Mouse (Mus musculus) thymus, adult 2 months (tissue): Measurements from ENCODE around the gene Dnttip1. TPM values are rescaled to one million over a fixed set of nuclear protein-coding genes. Genes with fewer than 3 reads are reported as not detected.

Source experiments
- DNase-seq: peaks from one replicate; pipeline ENCODE4 v3.0.0; 2021
- H3K27ac ChIP-seq: fragments of 200-500 bp; 2 replicates; pipeline ENCODE4 v1.5.1; 2012; ENCODE audit warnings: low read length, control low read depth; ENCODE audit not compliant: control insufficient read depth, insufficient read depth
- H3K27me3 ChIP-seq: fragments of 200-500 bp; 2 replicates; pipeline ENCODE4 v1.6.1; 2012; ENCODE audit warnings: mild to moderate bottlenecking, low read length, moderate library complexity, mixed read lengths; ENCODE audit not compliant: control insufficient read depth, insufficient read depth
- H3K36me3 ChIP-seq: fragments of 200-500 bp; 2 replicates; pipeline ENCODE4 v1.6.1; 2012; ENCODE audit warnings: mild to moderate bottlenecking, low read length, moderate library complexity; ENCODE audit not compliant: control insufficient read depth, insufficient read depth
- H3K4me1 ChIP-seq: fragments of 200-500 bp; replicated peaks from 2 replicates; pipeline ENCODE4 v1.6.1; 2012; ENCODE audit warnings: low read length; ENCODE audit not compliant: control insufficient read depth, insufficient read depth
- H3K4me3 ChIP-seq: fragments of 200-500 bp; 2 replicates; pipeline ENCODE4 v1.5.1; 2012; ENCODE audit warnings: mild to moderate bottlenecking, low read length, control low read depth, moderate library complexity; ENCODE audit not compliant: control insufficient read depth, insufficient read depth
- CTCF ChIP-seq: fragments of 200-500 bp; IDR thresholded peaks from 2 replicates; pipeline ENCODE4 v1.5.1; 2012; ENCODE audit warnings: mild to moderate bottlenecking, control low read depth, low read length, moderate library complexity, borderline replicate concordance; ENCODE audit not compliant: control insufficient read depth, poor library complexity, insufficient read depth; ENCODE audit errors: extremely low read depth
- POLR2A ChIP-seq: fragments of 200-500 bp; IDR thresholded peaks from 2 replicates; pipeline ENCODE4 v1.6.1; 2012; ENCODE audit warnings: mild to moderate bottlenecking, low read length, control low read depth, moderate library complexity; ENCODE audit not compliant: control insufficient read depth, poor library complexity, insufficient read depth; ENCODE audit errors: extremely low read depth
- WGBS: fragments of 180-500 bp; shearing (Covaris S2); methylation state at CpG from one replicate; pipeline ENCODE4 v1.1.7; 2018; 5-methylcytosine and 5-hydroxymethylcytosine counted together
- polyA plus RNA-seq: library from polyadenylated mRNA; depleted of rRNA; stranded (reverse); fragments of >200 nt; gene quantifications from 2 replicates; pipeline ENCODE4 v1.2.3, GENCODE M21; 2012

Gene Dnttip1
- polyA plus RNA-seq, 1 experiment = 60.6 TPM

- H3K36me3 ChIP-seq = peaks cover 18% of the 10 kb centered on the region
- peaks cover 8% of the 10 kb centered on the region for H3K4me1 ChIP-seq
- no peak overlapping the region for H3K27ac ChIP-seq
- H3K27me3 ChIP-seq = no peaks in the 10 kb centered on the region
- no peak for TF ChIP-seq CTCF
- TF ChIP-seq POLR2A = no peak
- no peak for DNase-seq
- H3K4me3 ChIP-seq = no peak overlapping the region
- 93% methylated on average over 4 of the region's 4 CpGs for WGBS
Measured at GRCm38 (mm10) chr2:164790451-164790850, 44.7 kb downstream of the Dnttip1 start.

- no peak overlapping the region for H3K4me3 ChIP-seq
- TF ChIP-seq POLR2A (no peak), CTCF (no peak)
- no peaks in the 10 kb centered on the region for H3K4me1 ChIP-seq
- peaks cover 25% of the 10 kb centered on the region for H3K36me3 ChIP-seq
- WGBS = 95% methylated on average over 18 of the region's 18 CpGs
- no peak overlapping the region for H3K27ac ChIP-seq
- no peaks in the 10 kb centered on the region for H3K27me3 ChIP-seq
- DNase-seq = no peak
Measured at GRCm38 (mm10) chr2:164791841-164792261, 46.1 kb downstream of the Dnttip1 start.

GRCm38 (mm10) chr2:164792400-164793190, 46.8 kb downstream of the Dnttip1 start:
- no peaks in the 10 kb centered on the region for H3K4me1 ChIP-seq
- no peak overlapping the region for H3K4me3 ChIP-seq
- no peaks in the 10 kb centered on the region for H3K27me3 ChIP-seq
- TF ChIP-seq CTCF (no peak), POLR2A (no peak)
- no peak overlapping the region for H3K27ac ChIP-seq
- peaks cover 27% of the 10 kb centered on the region for H3K36me3 ChIP-seq
- no peak for DNase-seq
- 97% methylated on average over 12 of the region's 12 CpGs for WGBS

GRCm38 (mm10) chr2:164793236-164793635, 47.5 kb downstream of the Dnttip1 start:
- H3K4me3 ChIP-seq = no peak overlapping the region
- TF ChIP-seq CTCF = no peak; the same call in 1 of the 2 replicates
- TF ChIP-seq POLR2A = no peak
- peaks cover 30% of the 10 kb centered on the region for H3K36me3 ChIP-seq
- no peak overlapping the region for H3K27ac ChIP-seq
- 99% methylated on average over 3 of the region's 3 CpGs for WGBS
- H3K27me3 ChIP-seq = no peaks in the 10 kb centered on the region
- no peaks in the 10 kb centered on the region for H3K4me1 ChIP-seq
- DNase-seq = peak; percentile 70

GRCm38 (mm10) chr2:164793772-164794171, 48.0 kb downstream of the Dnttip1 start:
- Histone ChIP-seq H3K36me3 (peaks cover 30% of the 10 kb centered on the region), H3K27me3 (no peaks in the 10 kb centered on the region), H3K27ac (no peak overlapping the region), H3K4me1 (no peaks in the 10 kb centered on the region), H3K4me3 (no peak overlapping the region)
- no peak for TF ChIP-seq CTCF
- TF ChIP-seq POLR2A = no peak
- DNase-seq = no peak
- WGBS = 95% methylated on average over 2 of the region's 2 CpGs

- TF ChIP-seq CTCF (peak; percentile 49; the same call in 1 of the 2 replicates), POLR2A (no peak)
- 45% methylated on average over 5 of the region's 5 CpGs for WGBS
- no peak overlapping the region for H3K4me3 ChIP-seq
- DNase-seq = peak; percentile 72
- peaks cover 30% of the 10 kb centered on the region for H3K36me3 ChIP-seq
- H3K27me3 ChIP-seq = no peaks in the 10 kb centered on the region
- H3K4me1 ChIP-seq = no peaks in the 10 kb centered on the region
- no peak overlapping the region for H3K27ac ChIP-seq
Measured at GRCm38 (mm10) chr2:164794293-164794692, 48.5 kb downstream of the Dnttip1 start.
